Mouse (Mus musculus) hindbrain, embryonic 15.5 days (tissue): ENCODE measurements around the gene Itih5. TPM values are rescaled to one million over a fixed set of nuclear protein-coding genes. Genes with fewer than 3 reads are reported as not detected.
A peak's percentile ranks its signal among the peaks of the same experiment; 100 is the strongest.

Source experiments
- ATAC-seq: fragments of 200-750 bp; cut with Nextera tagmentation; 2 replicates; pipeline ENCODE4 v1.8.0; 2017; ENCODE audit warnings: low read depth, moderate number of reproducible peaks, moderate TSS enrichment; ENCODE audit not compliant: low FRiP score
- H3K27ac ChIP-seq: fragments of 300-500 bp; sonication (generic); replicated peaks from 2 replicates; pipeline ENCODE4 v1.5.1; 2015; ENCODE audit warnings: mild to moderate bottlenecking, inconsistent platforms
- H3K27me3 ChIP-seq: fragments of 300-500 bp; sonication (generic); 2 replicates; pipeline ENCODE4 v1.6.1; 2015; ENCODE audit warnings: control low read depth, inconsistent platforms
- H3K36me3 ChIP-seq: fragments of 300-500 bp; sonication (generic); 2 replicates; pipeline ENCODE4 v1.6.1; 2015; ENCODE audit warnings: control low read depth, inconsistent platforms
- H3K4me1 ChIP-seq: fragments of 300-500 bp; sonication (generic); replicated peaks from 2 replicates; pipeline ENCODE4 v1.6.1; 2015; ENCODE audit warnings: control low read depth, inconsistent platforms
- H3K4me2 ChIP-seq: fragments of 300-500 bp; sonication (generic); 2 replicates; pipeline ENCODE4 v1.6.1; 2015; ENCODE audit warnings: moderate library complexity, mild to moderate bottlenecking, inconsistent platforms
- H3K4me3 ChIP-seq: fragments of 300-500 bp; sonication (generic); 2 replicates; pipeline ENCODE4 v1.5.1; 2015; ENCODE audit warnings: mild to moderate bottlenecking, inconsistent platforms
- H3K9ac ChIP-seq: fragments of 300-500 bp; sonication (generic); 2 replicates; pipeline ENCODE4 v1.6.1; 2015; ENCODE audit warnings: inconsistent platforms
- H3K9me3 ChIP-seq: fragments of 300-500 bp; sonication (generic); 2 replicates; pipeline ENCODE4 v1.6.1; 2016; ENCODE audit warnings: control low read depth, inconsistent platforms
- WGBS: fragments of 180-500 bp; shearing (Covaris S2); methylation state at CpG from one replicate; pipeline ENCODE4 v1.1.7; 2015; 5-methylcytosine and 5-hydroxymethylcytosine counted together
- polyA plus RNA-seq: library from polyadenylated mRNA; unstranded; fragments of >200 nt; fragmentation: Nextera tagmentation; extraction: Ambion mirVana; gene quantifications from 2 replicates; pipeline ENCODE4 v1.2.1, GENCODE M21; 2015

Itih5 gene
- polyA plus RNA-seq, 1 experiment from 2014 or later = 8.6 TPM

DNA sequence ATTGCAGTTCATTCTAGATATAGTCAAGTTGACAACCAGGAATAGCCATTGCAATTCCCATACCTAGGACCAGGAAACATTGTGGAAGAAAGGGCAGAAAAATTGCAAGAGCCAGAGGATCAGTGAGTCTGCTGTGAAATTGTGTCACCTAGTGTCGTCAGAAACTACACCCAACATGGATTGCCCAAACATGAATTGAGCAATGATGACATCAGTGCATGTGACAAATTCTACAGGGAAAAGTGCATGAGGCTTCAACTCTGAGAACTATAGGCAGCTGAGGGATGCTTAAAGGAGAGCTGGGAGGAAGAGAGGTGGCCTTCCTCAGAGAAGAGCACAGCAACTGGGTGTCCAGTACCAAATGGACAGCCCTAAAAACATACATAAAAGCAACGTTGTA, 16.1 kb upstream of the Itih5 start:
- ATAC-seq = no peak
- no peaks in the 10 kb centered on the region for H3K9me3 ChIP-seq
- no peaks in the 10 kb centered on the region for H3K4me1 ChIP-seq
- no peaks in the 10 kb centered on the region for H3K36me3 ChIP-seq
- no peak overlapping the region for H3K27ac ChIP-seq
- WGBS = 90% methylated on average over 2 of the region's 2 CpGs
- H3K4me3 ChIP-seq = no peak overlapping the region
- no peak overlapping the region for H3K9ac ChIP-seq
- H3K4me2 ChIP-seq = no peak overlapping the region
- no peaks in the 10 kb centered on the region for H3K27me3 ChIP-seq

DNA sequence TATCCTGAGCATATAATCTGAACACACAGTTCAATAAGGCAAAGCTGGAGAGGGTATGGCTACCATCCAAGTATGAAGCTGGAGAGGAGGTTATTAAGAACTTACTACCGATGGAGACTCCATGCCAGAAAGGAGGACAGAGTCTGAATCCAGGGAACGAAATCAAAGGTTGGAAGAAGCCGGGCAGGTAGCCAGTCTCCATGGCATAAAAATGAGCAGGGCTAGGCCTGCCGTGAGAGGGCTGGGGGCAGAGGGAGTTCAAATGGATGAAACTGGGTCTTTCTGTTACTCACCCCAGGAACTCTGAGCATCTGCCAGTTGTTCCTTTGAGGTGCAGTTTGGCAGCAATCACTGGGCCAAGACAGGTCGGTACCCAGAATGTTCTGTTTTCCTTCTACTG, 12.9 kb upstream of the Itih5 start:
- Histone ChIP-seq H3K36me3 (no peaks in the 10 kb centered on the region), H3K27ac (no peak overlapping the region), H3K4me2 (no peak overlapping the region), H3K27me3 (no peaks in the 10 kb centered on the region), H3K9me3 (no peaks in the 10 kb centered on the region), H3K9ac (no peak overlapping the region), H3K4me3 (no peak overlapping the region), H3K4me1 (no peaks in the 10 kb centered on the region)
- no peak for ATAC-seq
- WGBS = 65% methylated on average over 5 of the region's 5 CpGs

DNA sequence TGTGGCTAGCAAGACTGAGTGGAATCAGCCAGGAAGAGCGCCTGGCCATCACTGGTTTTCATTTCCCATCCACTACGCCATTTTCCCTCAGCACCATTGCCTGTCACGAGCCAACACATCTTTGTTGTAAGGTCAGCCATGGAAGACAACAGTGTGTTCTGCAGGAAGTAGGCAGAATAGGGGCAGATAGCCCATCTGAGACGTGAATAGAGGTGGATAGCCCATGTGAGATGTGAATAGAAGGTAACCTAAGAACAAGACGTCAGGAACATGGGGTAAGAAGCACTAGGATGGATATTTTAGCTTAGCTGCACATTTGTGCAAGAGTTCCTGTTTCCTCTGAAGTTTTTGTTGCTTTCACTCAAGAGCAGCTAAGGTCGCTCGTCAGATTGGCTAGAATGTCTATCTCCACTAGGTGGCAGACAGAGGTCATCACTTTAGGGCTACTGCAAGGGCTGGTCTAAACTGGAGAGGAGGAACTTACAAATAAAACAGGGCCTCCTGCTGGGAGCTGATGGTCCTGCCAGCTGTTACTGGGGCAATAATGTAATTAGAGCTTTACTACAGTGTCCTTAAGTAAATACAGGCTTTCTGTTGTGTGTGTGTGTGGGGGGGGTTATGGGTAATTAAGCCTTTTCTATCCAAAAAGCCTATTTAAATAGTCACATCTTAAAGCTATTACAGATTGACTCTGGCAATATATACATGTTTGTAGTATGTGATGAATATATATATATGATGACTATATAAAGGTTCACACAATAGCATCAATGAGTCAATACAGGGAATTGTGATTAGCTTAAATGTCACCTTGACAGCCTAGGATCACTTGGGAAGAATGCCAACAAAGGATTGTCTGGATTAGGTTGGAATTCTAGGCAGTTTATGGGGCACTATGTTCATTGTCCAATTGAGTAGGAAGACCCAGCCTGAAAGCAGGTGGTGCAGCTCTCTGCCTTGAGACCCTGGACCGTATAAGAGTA, 10.6 kb upstream of the Itih5 start:
- ATAC-seq = peak; percentile 85
- 35% methylated on average over 8 of the region's 8 CpGs for WGBS
- no peak overlapping the region for H3K4me2 ChIP-seq
- H3K27me3 ChIP-seq = no peaks in the 10 kb centered on the region
- H3K27ac ChIP-seq = no peak overlapping the region
- H3K36me3 ChIP-seq = no peaks in the 10 kb centered on the region
- no peaks in the 10 kb centered on the region for H3K4me1 ChIP-seq
- no peak overlapping the region for H3K4me3 ChIP-seq
- H3K9ac ChIP-seq = no peak overlapping the region
- H3K9me3 ChIP-seq = no peaks in the 10 kb centered on the region

DNA sequence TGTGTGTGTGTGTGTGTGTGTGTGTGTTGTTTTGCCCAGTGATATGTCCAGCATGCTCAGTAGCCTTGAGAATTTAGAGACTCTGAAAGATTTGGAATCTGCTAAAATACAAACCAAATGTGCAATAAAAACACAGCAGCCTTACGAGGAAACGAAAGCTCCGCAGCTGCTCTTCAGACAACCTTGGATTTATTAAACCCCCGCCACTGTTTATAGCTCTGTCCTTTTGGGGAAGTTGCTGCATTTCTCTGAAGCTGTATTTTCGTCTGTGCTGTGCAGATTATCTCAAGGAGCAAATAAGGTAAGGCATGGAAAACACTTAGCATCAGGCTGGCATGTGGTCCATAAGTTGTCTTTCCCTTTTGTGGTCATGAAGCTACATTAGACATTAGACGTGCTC, 7.9 kb upstream of the Itih5 start:
- Histone ChIP-seq H3K36me3 (no peaks in the 10 kb centered on the region), H3K9ac (no peak overlapping the region), H3K4me1 (no peaks in the 10 kb centered on the region), H3K4me3 (no peak overlapping the region), H3K27me3 (no peaks in the 10 kb centered on the region), H3K9me3 (no peaks in the 10 kb centered on the region), H3K4me2 (no peak overlapping the region), H3K27ac (no peak overlapping the region)
- no peak for ATAC-seq
- 75% methylated on average over 6 of the region's 6 CpGs for WGBS

DNA sequence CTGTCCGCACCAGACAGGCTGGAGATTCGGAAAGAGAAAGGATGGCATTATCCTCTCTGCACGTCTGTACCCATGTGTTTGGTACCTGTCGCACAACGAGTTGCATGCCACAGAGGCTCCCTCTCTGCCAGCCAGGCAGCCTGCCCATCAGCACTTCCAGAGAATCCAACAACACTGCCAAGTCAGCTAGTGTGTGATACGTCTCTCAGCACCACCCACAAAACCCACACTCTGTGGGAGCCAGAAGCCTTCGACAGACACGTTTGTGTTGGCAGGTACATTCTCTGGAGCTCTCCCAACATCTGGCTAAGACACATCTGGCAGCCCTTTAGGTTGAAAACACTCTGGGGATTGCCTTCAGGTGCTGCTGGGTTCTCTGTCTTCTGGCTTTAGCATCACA, 6.2 kb upstream of the Itih5 start:
- ATAC-seq = no peak
- Histone ChIP-seq H3K9me3 (no peaks in the 10 kb centered on the region), H3K4me3 (no peak overlapping the region), H3K27ac (no peak overlapping the region), H3K27me3 (no peaks in the 10 kb centered on the region), H3K9ac (no peak overlapping the region), H3K4me2 (no peak overlapping the region), H3K36me3 (no peaks in the 10 kb centered on the region), H3K4me1 (no peaks in the 10 kb centered on the region)
- WGBS = 70% methylated on average over 8 of the region's 8 CpGs

DNA sequence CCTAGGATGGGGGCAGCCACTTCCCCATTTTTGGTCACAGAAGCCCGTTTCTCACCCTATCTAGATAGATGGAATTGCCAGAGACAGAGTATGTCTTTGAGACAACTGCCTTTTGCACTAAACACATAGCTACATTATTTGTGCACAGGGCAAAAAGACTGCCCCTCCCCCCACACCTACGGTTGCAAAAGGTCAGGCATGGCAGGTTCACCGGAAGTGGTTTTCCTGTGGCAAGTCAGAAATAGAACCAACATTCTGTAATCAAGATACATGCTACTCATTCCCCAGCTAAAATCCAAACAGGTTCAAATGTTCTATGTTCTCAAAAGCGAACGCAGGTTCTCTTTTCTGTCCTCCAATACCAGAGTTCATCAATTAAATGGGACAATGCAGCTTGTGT, 781 bp upstream of the Itih5 start:
- H3K4me1 ChIP-seq = peaks cover 8% of the 10 kb centered on the region
- no peaks in the 10 kb centered on the region for H3K36me3 ChIP-seq
- H3K9me3 ChIP-seq = no peaks in the 10 kb centered on the region
- WGBS = 88% methylated on average over 5 of the region's 5 CpGs
- H3K4me2 ChIP-seq = no peak overlapping the region
- H3K4me3 ChIP-seq = no peak overlapping the region
- H3K9ac ChIP-seq = no peak overlapping the region
- H3K27me3 ChIP-seq = 0 out of 2 replicates have a peak, but pooled peaks cover 2% of the 10 kb centered on the region
- ATAC-seq = no peak
- no peak overlapping the region for H3K27ac ChIP-seq

DNA sequence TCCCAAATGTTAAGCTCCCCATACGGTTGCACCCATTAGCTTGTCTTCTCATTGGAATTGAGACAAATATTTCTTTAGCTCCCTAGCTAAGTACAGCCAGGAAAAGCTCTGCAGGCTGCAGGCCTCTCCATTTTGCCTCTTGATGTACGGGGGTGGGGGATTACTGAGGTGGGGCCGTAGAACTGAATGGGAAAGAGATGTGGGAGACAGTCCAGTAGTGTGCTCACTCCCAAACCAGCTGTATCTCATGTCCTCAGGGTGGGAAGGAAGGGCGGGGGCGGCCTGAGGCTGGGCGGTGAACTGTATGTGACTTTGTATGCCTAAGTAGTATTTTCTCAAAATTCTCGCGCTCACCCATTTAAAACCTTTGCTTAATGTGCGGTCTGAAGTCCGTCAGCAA, 3.8 kb downstream of the Itih5 start:
- Histone ChIP-seq H3K4me3 (no peak overlapping the region), H3K4me2 (no peak overlapping the region), H3K9ac (no peak overlapping the region), H3K27me3 (0 out of 2 replicates have a peak, but pooled peaks cover 2% of the 10 kb centered on the region), H3K9me3 (no peaks in the 10 kb centered on the region), H3K27ac (no peak overlapping the region), H3K36me3 (no peaks in the 10 kb centered on the region), H3K4me1 (peaks cover 8% of the 10 kb centered on the region)
- WGBS = 92% methylated on average over 10 of the region's 10 CpGs
- no peak for ATAC-seq

DNA sequence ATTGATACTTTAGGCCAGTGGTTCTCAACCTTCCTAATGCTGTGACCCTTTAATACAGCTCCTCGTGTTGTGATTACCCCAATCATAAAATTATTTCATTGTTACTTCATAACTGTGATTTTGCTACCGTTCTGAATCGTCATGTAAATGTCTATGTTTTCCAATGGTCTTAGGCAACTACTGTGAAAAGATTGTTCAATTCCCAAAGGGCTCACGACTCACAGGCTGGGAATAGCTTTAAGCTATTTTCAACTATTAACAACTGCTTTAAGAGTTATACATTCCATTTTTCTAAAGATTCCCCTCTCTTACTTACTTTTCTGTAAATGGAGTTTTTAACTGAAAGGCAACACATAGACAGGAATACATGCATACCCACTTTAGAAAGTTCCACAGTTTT, 8.6 kb downstream of the Itih5 start:
- H3K4me1 ChIP-seq = no peaks in the 10 kb centered on the region

DNA sequence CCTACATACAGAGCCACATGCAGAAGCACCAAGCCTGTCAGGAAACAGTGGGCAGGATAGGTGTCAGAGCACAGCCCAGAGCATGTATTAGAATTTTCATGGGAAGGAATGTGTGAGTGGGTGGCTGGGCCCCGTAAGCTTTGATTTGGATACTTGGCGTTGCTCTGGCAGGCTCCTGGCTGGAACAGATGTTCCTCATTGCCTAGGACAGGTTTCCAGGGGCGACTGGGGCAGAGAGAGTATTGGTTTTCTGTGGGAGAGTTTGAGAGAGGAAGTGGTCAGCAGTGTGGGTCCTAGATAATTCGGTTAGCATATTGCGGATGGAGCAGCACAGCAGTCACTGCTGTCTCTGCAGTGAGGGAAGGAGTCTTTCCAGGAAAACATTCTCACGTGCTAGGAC, 13.3 kb downstream of the Itih5 start:
- no peaks in the 10 kb centered on the region for H3K4me1 ChIP-seq
- no peaks in the 10 kb centered on the region for H3K36me3 ChIP-seq
- no peaks in the 10 kb centered on the region for H3K27me3 ChIP-seq
- no peak overlapping the region for H3K4me3 ChIP-seq
- no peaks in the 10 kb centered on the region for H3K9me3 ChIP-seq
- WGBS = 70% methylated on average over 6 of the region's 6 CpGs
- no peak overlapping the region for H3K4me2 ChIP-seq
- ATAC-seq = no peak
- no peak overlapping the region for H3K9ac ChIP-seq
- H3K27ac ChIP-seq = no peak overlapping the region

More for the DNA sequence above, 8.6 kb downstream of the Itih5 start:
- Histone ChIP-seq H3K9me3 (no peaks in the 10 kb centered on the region), H3K27ac (no peak overlapping the region), H3K27me3 (no peaks in the 10 kb centered on the region), H3K4me2 (no peak overlapping the region), H3K4me3 (no peak overlapping the region), H3K36me3 (no peaks in the 10 kb centered on the region), H3K9ac (no peak overlapping the region)
- 85% methylated on average over 4 of the region's 4 CpGs for WGBS
- ATAC-seq = no peak

DNA sequence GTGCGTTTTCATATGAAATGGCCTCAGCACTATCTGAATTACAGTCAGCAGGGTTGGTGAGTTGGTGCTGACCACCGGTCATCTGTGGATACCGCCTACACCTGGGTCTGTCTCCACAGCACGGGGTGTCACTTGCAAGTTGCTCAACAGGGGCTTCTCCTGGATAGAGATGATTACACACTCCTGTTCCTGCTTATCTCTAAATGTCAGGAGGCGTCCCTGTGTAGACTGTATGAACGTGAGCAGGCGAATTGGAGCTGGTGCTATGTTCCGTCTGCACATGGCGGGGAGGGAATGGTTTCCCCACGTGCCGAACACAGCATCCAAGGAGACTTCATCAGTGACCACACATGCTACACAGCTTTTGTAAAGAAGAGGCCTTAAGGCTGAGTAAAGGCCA, 13.9 kb downstream of the Itih5 start:
- no peak overlapping the region for H3K9ac ChIP-seq
- no peaks in the 10 kb centered on the region for H3K9me3 ChIP-seq
- WGBS = 93% methylated on average over 11 of the region's 11 CpGs
- no peaks in the 10 kb centered on the region for H3K27me3 ChIP-seq
- no peaks in the 10 kb centered on the region for H3K4me1 ChIP-seq
- H3K27ac ChIP-seq = no peak overlapping the region
- no peaks in the 10 kb centered on the region for H3K36me3 ChIP-seq
- H3K4me3 ChIP-seq = no peak overlapping the region
- no peak overlapping the region for H3K4me2 ChIP-seq
- ATAC-seq = no peak

DNA sequence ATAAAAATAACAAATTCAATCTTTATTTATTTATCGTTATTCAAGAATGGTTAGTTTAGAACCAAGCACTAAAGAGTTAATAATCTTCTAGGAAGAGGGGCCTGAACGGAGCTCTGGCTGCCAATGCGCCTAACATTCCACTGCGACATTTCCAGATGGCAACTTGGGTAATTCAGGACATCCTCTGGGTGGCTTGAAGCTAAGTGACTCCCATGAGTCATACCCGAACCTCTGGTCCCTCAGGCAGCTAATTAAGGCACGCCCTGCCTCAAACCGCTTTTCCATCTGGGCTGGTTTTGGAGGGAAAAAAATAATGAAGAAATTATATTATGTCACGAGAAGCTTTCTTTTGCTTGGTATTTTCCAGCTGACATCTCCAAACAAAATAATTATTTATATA, 14.6 kb downstream of the Itih5 start:
- 63% methylated on average over 8 of the region's 8 CpGs for WGBS
- Histone ChIP-seq H3K4me2 (no peak overlapping the region), H3K27me3 (no peaks in the 10 kb centered on the region), H3K9me3 (no peaks in the 10 kb centered on the region), H3K4me3 (no peak overlapping the region), H3K4me1 (no peaks in the 10 kb centered on the region), H3K27ac (no peak overlapping the region), H3K36me3 (no peaks in the 10 kb centered on the region), H3K9ac (no peak overlapping the region)
- no peak for ATAC-seq

DNA sequence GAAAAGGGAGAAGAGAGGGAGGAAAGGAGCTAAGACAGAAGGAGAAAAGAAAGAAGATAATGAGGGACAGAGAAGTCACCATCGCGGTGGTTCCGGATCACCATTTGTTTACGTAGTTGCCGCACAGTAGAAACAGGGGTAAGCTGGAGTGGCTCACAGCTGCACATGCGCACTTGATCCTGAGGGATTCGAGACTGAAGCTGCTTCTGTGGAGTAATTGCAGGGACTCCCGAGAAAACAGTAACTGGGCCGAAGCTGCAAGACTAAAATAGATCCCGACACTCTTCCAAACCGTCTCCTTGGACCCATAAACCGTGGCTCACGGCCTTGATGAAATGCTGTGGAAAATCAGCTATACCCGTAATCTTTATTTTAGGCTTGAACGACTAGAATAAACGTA, 16.6 kb downstream of the Itih5 start:
- H3K27me3 ChIP-seq = no peaks in the 10 kb centered on the region
- ATAC-seq = no peak
- 84% methylated on average over 16 of the region's 16 CpGs for WGBS

DNA sequence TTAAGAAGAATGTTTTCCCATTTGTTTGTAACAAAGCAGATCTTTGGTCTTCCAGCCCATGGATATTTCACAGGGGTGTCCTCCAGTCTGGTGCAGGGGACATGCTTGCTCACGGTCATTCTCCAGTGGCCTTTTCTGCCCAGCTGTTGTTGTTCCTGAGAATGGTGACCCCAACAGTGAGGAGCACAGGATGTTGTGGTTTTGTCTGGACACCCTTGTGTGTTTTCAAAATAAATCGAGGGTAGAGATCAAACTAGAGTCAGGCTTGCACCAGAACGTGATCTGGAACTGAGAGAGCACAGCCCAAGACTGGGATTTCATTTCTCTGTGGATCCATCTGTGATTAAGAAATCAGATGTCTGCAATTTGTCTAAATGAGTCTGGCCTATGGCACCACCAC, 40.2 kb downstream of the Itih5 start:
- H3K9me3 ChIP-seq = no peaks in the 10 kb centered on the region
- H3K4me2 ChIP-seq = no peak overlapping the region
- no peaks in the 10 kb centered on the region for H3K36me3 ChIP-seq
- no peak overlapping the region for H3K9ac ChIP-seq
- no peaks in the 10 kb centered on the region for H3K27me3 ChIP-seq
- no peak overlapping the region for H3K27ac ChIP-seq
- 79% methylated on average over 3 of the region's 3 CpGs for WGBS
- H3K4me1 ChIP-seq = no peaks in the 10 kb centered on the region
- H3K4me3 ChIP-seq = no peak overlapping the region
- ATAC-seq = no peak

More for the DNA sequence above, 16.6 kb downstream of the Itih5 start:
- no peak overlapping the region for H3K9ac ChIP-seq
- no peaks in the 10 kb centered on the region for H3K9me3 ChIP-seq
- no peaks in the 10 kb centered on the region for H3K36me3 ChIP-seq
- no peak overlapping the region for H3K4me2 ChIP-seq
- H3K4me3 ChIP-seq = no peak overlapping the region
- H3K27ac ChIP-seq = no peak overlapping the region
- no peaks in the 10 kb centered on the region for H3K4me1 ChIP-seq
